Mouse (Mus musculus) right cerebral cortex, postnatal 14 days (tissue): ENCODE measurements at regions not wholly inside any gene's neighbourhood (a gene's known extent, or its start where the extent isn't known, plus 50 kb on each side); places are given as distances from the start of the nearest gene placed in this dataset.
A peak's percentile ranks its signal among the peaks of the same experiment; 100 is the strongest.

Experiments used
- DNase-seq: peaks from one replicate; pipeline ENCODE4 v3.0.0; 2022

DNA sequence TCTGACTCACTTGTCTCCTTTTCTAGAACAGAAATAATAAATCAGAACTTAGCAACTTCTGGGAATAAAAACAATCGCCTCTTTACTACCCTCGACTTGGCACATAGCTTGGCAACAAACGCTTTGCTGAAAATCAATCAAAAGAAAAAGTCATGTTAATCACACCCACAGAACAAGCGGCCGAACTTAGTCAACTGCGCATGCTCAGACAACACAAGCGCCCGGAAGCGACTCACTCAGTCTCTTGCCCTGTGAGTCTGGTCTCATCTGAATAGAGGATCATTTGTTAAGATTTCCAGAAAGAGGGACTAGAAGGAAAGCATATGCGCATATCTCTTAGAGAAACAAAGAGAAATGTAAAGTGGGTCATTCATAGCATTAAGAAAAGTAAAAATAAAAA lies 375.8 kb downstream of the Gpd2 start:
- DNase-seq: peak; percentile 15

DNA sequence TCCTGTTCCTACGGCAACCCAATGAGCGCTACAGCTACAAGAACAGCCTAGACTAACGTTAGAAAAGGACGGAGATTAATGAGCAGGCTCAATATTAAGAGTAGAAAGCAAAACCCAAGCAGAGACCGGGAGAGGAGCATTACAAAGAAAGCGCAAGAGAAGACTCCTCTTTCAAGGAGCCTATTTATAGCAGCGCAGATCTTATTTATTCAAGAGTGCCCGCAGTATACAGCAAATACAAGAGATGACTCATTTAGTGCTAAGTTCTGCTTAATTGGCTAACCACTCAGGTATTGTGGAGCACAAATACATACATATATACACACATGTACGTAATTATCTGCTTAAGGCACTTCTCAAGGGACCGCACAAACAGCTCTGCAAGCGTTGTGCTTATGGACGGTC lies 377.2 kb downstream of the Gpd2 start:
- DNase-seq: no peak

DNA sequence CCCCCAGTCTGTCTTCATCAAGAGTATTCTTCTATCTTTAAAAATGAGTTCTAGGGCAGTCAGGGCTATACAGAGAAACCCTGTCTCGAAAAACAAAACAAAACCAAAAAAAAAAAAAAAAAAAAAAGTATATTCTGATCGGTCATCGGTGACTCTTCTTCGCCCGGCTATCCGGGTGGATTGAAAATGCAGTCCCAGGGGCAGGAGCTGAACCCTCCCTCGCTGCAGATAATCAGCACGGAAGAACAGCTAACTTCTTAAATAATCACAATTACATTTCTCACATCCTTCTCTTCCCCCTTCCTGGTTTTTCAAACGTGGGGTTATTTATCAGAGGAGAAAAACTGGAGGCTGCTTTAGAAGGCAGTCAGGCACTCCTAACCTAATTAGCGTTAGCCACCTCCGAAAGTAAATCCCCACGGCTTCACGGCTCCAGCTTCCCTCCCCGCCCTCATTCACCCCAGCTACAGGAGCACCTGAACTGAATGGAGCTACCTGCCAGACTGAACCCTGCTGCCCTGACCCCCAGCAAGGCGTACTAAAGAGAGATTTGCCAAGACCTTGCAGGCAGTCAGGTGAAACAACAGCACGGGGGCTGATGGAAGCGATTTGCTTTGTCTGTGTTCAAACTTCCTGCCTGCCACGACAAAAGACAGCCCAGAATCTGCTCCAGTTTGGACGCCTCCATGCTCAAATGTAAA lies 379.2 kb downstream of the Gpd2 start:
- no peak for DNase-seq

DNA sequence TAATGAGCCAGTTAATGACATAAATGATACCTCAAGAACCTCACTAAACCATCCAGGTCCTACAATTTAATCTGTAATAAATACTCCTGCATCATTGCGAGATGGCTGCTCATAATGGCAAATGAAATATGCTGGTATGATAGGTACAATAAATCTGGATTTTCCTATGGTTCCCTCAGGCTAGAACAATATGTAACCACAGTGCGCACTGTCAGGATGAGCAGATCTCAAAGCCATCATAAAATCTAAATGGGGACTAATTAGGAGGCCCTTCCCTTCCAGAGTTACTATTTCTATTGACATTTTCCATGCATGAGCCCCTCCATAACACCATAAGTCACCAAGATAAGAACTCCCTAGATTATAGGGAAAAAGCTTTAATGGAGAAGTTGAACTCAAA lies 379.8 kb downstream of the Gpd2 start:
- DNase-seq: no peak

DNA sequence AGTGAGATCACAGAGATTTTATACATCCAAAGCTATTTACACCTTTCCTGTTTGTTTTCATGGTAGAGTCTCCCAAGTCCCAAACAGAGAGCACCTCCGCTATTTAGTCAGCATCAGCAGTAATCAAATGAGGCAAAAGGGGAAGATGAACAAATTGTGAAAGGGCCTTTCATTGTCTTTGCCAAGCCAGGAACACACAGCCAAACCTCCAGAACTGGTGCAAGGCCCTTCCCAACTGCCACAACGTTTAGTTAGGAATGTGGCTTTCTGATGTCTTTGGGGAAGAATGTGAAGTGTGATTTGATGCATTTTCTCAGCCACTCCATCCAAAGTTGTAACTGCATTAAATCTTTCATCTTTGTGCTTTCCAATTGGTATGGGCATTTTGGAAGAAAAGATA lies 353.6 kb upstream of the Galnt5 start:
- DNase-seq: no peak

DNA sequence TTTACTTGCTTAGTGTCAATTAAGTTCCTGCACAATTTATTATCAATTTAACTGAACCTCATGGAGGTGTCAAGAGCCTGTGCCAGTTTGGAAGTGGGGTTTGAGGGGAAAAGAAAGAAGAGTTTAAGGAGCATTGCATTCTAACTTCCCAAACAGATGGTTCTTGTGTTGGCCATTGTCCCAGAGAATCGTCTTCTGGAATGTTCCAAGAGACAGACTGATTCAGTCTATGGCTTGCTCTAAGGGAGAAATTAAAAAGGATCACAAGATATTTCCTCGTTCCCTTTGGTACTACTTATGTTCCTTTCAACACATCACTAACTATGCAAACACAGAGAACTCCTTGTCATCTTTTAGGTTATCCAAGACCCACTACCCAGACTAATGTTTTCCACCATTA lies 353.1 kb upstream of the Galnt5 start:
- DNase-seq: no peak

DNA sequence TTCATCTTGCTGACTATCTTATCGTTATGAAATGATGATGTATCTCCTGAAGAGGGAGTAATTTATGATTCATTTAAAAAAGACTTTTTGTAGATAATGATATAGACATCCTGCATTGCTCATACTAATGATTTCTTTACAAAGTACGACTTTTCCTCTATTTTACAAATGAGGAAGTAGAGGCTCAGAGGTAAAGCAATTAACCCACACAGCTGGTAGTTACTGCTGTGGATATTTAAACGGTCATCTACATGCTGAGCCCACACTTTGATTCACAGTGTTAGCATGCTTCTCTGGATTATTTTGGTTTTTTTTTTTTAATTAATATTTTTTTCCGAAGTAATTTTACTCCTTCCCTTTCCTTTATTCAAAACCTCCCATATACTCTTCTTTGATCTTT lies 348.7 kb upstream of the Galnt5 start:
- DNase-seq: no peak

DNA sequence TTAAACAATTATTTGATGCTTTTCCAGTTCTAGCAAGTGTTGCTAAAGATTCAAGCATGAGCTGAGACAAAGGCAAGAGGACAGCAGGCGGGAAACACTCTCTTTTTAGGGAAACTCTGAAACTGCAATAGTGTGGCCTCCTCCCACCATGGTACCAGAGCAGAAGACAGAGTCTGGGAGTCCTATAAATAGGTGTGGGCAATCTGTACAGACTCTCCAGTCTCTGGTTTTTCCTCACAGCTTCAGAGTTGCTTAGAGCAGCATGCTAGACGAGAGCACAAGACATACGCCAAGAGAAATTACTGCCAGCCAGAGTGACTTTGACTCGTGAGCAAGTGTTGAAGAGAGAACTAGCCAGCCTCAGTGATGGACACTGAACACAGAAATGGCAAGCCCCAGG lies 340.3 kb upstream of the Galnt5 start:
- DNase-seq: no peak

DNA sequence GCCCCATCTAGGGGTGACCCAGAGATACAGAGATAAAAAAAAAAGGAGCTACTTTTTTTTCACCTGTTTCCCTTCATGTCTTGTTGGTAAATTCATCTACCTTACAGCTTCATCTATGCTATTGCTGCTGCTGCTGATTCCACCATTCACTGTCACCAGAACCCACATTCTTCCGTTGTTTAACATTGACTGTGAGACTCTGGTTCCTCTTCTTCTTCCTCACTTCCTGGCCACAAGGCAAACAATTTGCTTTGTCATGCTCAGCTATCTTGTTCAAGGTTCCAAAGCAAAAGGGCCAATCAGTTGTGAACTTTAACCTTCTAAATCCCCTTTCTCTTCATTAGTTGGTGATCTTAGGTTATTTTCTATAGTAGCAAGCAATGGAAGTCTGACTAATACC lies 335.8 kb upstream of the Galnt5 start:
- no peak for DNase-seq

DNA sequence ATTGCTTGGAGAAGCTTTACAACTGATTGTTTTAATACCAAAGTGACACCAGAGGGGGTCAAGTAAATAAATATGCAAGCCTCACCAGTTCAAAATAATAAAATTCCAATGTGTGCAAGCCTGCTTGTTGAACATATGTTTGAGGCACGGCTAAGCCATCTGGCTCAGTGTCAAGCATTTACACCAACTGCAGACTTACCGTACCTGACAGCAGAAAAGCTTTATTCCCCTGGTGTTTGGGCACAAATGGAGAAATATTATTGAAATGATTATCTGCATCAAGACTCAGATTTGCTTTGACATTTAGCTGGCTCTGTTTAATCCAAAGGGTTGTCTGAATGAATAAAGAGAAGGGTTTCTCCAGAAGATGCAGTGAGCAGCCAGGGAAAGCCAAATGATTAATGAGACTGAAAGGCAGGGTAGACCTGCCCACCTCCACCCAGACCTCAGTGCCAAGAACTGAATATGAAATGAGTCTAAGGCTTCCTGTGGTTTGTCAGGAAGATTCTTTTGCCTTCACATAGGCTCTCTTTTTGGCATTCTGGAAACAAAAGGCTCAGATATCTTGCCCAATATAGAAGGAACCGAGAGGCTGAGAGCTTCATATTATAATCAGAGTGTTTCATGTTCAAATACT lies 325.6 kb upstream of the Galnt5 start:
- DNase-seq: no peak

DNA sequence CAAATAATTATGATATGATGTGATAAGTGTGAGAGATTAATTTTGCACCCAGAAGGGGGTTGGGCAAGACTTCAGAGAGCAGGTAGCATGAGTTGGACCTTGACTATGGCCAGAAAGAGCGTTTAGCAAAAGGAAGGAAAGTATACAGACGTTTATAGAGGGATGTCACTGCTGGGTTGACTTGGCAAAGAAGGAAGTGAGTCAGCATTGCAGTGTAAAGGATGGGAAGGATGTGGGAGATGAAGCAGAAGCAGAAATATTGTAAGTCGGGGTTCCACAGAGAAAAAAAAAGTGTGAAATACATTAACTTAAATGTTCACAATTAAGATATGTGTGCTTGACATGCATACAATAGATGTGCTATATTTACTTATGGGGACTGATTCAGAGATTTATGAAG lies 307.8 kb upstream of the Galnt5 start:
- DNase-seq: no peak

DNA sequence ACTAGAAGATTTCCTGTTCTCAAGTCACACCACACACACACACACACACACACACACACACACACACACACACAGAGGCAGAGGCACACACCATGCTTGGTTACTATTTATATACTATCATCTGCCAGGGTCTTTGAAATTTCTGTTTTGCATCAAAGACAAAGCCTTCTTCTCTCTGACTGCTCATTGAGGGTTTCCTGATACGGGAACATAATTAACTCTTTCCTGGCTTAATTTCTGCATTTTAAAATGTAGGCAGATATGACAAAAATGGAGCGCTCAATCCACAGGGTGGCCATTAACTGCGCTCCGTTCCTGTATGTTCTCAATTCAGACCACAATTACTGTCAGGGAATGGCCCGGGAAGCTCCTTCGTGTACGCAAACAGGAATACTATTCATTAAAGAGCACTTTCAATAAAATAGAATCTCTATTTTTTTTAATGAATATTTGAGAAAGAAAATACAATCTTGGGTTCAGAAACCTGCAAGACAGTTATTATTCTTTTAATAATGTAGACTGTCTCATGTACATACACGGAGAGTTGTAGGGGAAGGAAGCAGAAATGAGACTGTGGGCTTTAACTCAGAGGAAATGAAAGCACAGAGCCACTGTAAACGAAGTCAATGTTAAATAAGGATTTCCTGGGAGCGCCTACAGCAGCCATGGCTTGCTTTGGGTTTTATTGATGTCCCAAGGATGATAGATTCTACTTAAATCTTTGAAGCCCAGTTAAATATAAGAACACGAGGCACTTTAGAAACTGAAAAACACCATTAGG lies 300.5 kb upstream of the Galnt5 start:
- DNase-seq: no peak

DNA sequence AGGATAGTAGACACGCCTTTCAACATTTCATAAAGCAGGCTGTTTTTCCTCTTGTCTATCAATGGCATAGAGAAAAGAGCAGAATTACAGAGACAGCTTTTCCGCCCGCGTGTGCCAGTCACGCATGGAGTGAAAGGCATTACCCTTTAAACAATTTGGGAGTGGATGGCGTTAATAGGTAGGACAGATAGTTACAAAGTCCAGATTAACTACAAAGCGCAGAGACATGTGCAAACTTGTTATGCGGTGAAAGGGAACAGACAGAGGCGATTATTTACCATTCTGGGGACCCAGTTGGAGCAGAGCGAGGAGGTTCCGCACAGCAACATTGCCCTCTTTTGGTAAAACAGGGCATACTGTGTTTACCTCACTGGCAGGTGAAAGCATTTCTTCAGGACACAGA lies 299.0 kb upstream of the Galnt5 start:
- DNase-seq: peak; percentile 32

DNA sequence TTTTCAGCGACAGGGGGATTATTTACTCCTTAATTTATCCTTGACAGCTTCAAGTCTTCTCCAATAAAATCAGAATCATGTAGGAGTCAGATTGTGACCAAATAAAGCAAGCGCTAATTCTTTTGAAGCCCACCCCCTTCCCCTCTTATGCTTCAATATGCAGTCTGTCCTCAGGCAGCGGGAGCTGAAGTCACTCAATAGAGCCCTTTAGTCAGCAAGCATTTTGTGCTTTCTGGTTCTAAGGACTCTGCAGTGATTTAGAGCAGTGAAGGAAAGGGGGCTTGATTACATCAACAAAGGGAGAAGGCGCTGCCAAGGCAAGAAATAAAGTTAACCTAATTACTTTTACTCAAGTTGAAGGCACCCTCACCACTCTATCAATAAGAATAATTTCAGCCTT lies 298.5 kb upstream of the Galnt5 start:
- DNase-seq: no peak

DNA sequence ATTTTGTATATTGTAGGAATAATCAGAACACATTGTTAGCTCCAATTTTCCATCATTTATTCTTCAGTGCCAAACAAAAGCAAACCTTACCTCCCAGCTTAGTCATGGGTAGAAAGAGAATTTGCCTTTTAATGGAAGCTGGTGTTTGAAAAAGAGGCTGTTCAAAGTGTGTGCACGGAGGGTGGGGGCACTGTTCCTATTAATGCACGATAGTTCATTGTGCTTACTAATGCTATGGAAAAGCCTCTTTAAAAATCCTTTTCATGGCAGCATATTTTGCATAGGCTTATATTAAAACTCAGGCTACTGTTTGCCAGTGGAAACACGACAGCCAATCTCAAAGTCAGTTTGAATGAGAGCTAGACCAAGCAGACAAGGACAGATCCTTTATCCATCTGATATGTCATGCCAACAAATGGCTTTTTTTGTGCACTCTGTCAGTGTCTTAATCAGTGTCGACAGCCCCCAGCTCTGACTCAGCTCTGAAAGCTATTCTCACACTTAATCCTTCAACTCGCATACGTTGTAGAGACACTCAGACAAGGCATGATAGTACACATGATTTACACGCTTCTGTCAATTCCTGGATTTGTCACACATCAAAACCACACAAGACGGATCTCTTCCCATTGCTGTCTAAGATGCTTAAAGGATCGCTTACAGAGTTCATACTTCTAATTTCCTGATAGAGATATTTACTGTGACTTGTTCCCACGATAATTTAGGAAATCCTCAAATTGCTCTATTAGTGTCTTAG lies 280.8 kb upstream of the Galnt5 start:
- no peak for DNase-seq
